Mouse (Mus musculus) megakaryocyte, embryonic 14.5 days (primary cell): ENCODE data around the gene Pdia4. TPM values are rescaled to one million over a fixed set of nuclear protein-coding genes. Genes with fewer than 3 reads are reported as not detected.

Experiments
- H3K27me3 ChIP-seq: replicated peaks from 2 replicates; pipeline ENCODE3; 2012; ENCODE audit warnings: inconsistent platforms
- H3K36me3 ChIP-seq: replicated peaks from 2 replicates; pipeline ENCODE3; 2012; ENCODE audit warnings: low read length, inconsistent platforms, mixed read lengths
- H3K4me1 ChIP-seq: 2 replicates; pipeline ENCODE4 v1.6.1; 2012; ENCODE audit warnings: inconsistent platforms
- H3K4me3 ChIP-seq: replicated peaks from 2 replicates; pipeline ENCODE3; 2012; ENCODE audit warnings: moderate library complexity, mild to moderate bottlenecking, inconsistent platforms
- H3K9me3 ChIP-seq: 2 replicates; pipeline ENCODE4 v1.6.1; 2012; ENCODE audit warnings: inconsistent platforms
- FLI1 ChIP-seq: IDR thresholded peaks from 2 replicates; pipeline ENCODE4 v1.6.1; 2012; ENCODE audit warnings: low read length, inconsistent platforms, mixed read lengths
- GATA1 ChIP-seq: IDR thresholded peaks from 3 replicates; pipeline ENCODE4 v1.6.1; 2012; ENCODE audit warnings: mixed read lengths, low read length, inconsistent platforms, borderline replicate concordance
- polyA plus RNA-seq: library from polyadenylated mRNA; stranded (reverse); fragments of >175 nt; gene quantifications from 2 replicates; pipeline ENCODE4 v1.2.3, GENCODE M21; 2012; ENCODE audit warnings: low replicate concordance; ENCODE audit not compliant: insufficient read depth

The Pdia4 gene
- polyA plus RNA-seq, 1 experiment, result 2.8 TPM

DNA sequence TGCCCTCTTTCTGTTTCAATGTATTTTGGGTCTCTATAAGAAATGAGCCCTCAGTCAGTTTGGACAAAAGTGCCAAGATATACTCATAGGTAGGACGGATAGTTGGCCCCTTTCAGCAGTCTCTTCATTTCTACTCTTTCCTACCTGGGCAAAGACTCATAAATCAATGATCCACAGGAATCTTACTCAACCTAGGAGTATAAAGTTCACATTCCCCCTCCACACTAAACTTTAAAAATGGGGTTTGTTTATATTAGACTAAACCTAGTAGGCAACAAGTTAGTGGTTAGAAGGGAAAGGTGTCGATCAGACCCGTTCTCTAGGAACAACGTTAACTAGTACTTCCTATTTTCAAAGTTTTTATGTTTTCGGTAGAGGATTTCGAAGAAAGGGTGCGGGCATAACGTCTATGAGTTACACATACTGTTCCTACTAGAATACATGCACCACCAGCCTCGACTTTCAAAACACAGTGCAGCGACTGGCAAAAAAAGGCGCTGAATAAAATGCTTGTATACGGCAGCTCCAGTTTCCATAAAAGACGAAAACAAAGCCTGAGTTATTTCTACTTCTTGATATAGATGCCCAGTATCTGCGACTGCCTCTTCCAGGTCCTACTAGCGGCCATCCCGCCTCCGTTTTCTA is 837 bp downstream of the Pdia4 start:
- H3K27me3 ChIP-seq, result no peaks in the 10 kb centered on the region
- TF ChIP-seq FLI1 (no peak), GATA1 (no peak)
- H3K4me3 ChIP-seq, result peak overlapping the region; percentile 97
- H3K36me3 ChIP-seq, result peaks cover 7% of the 10 kb centered on the region
- peaks cover 52% of the 10 kb centered on the region for H3K4me1 ChIP-seq
- no peaks in the 10 kb centered on the region for H3K9me3 ChIP-seq

DNA sequence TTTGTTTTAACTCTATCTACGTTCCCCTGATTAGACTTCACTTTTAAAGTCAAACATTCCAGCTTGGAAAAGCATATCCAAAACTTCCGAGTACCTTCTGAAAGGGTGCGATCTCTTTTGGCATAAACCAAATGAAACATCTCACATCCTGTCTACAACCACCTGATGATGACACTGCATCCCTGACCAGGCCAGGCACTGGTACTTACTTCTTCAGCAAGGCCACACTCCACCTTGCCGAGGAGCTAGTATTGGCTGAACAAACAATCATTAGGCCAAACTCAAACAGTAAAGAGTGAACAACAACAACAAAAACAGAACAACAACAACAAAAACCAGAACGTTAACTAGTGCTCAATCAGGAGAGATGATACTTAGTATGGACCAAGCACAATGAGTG is 1.9 kb downstream of the Pdia4 start:
- Histone ChIP-seq H3K27me3 (no peaks in the 10 kb centered on the region), H3K9me3 (no peaks in the 10 kb centered on the region), H3K4me1 (peaks cover 61% of the 10 kb centered on the region), H3K36me3 (peaks cover 17% of the 10 kb centered on the region), H3K4me3 (peak overlapping the region; percentile 97)
- TF ChIP-seq FLI1 (no peak), GATA1 (no peak)

DNA sequence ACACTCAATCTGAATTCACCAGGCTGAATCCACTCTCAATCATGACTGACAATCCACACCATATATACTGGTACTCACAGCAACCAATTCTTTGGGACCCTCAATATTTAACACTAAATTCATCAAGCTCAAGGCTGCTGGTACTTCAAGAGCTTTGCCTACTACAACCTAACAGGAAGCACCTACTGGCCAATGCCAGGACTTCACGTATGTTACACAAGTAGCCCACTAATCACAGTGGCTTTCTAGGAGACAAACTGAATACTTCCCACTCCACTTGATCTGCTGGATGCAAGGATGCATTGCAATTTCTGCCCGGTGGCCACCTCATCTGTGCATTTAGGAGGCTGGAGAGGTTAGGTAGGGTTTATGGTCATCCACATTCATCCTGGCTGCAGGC is 3.0 kb downstream of the Pdia4 start:
- Histone ChIP-seq H3K27me3 (no peaks in the 10 kb centered on the region), H3K4me1 (peaks cover 72% of the 10 kb centered on the region), H3K4me3 (no peak overlapping the region), H3K36me3 (peaks cover 29% of the 10 kb centered on the region), H3K9me3 (no peaks in the 10 kb centered on the region)
- no peak for TF ChIP-seq FLI1
- no peak for TF ChIP-seq GATA1

DNA sequence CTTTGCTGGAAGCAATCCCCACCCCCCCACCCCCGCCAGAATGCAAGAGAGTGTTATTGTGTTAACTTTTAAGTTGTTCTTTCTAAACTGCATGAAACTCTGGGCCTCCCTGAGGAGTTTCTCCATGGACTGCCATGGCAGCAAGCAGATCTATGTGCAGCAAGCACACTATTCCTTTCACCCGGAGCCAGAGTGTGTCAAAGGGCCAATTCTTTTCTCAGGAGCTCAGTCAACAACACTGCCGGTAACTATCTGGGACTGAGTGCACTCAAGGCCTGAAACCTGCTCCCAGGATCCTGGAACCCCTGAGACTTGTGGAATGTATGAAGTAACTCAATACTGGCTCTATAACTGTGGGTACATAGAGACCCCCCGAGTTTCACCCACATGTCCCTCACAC is 4.2 kb downstream of the Pdia4 start:
- TF ChIP-seq GATA1 (no peak), FLI1 (no peak)
- Histone ChIP-seq H3K9me3 (no peaks in the 10 kb centered on the region), H3K4me1 (peaks cover 78% of the 10 kb centered on the region), H3K27me3 (no peaks in the 10 kb centered on the region), H3K36me3 (peaks cover 40% of the 10 kb centered on the region), H3K4me3 (no peak overlapping the region)

DNA sequence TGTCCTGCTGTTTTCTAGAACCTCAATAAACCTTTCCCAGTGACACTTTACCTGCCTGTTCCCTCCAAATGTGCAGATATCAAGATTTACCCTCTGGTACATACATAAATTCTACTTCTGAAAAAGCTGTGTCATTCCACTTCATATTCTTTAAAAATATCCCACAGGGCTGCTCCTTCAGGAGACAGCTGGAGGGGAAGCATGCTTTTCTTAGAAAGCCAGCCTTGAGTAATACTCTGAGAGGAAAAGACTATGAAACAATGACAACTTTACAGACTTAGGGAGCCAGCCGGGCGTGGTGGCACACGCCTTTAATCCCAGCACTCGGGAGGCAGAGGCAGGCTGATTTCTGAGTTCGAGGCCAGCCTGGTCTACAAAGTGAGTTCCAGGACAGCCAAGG is 4.7 kb downstream of the Pdia4 start:
- no peaks in the 10 kb centered on the region for H3K27me3 ChIP-seq
- peaks cover 45% of the 10 kb centered on the region for H3K36me3 ChIP-seq
- TF ChIP-seq FLI1, result no peak
- no peak for TF ChIP-seq GATA1
- H3K4me3 ChIP-seq, result no peak overlapping the region
- no peaks in the 10 kb centered on the region for H3K9me3 ChIP-seq
- H3K4me1 ChIP-seq, result peaks cover 83% of the 10 kb centered on the region

DNA sequence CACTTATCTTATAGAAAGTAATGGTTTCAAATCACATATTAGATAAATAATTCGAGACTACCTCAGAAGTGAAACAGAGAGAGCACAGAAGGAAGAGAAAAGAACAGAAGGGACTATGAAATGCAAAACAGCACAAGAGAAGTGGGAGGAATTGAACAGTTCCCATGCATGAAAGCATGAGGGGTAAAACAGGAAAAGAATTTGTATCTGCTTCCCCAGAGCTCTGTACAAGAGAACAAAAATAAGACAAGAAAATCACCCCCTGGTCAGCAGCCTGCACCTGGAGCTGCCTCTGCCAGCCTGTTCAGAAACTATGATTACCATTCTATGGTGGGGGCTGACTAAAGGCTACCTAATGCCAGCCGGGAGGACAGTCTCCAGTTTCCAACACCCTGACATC is 5.8 kb downstream of the Pdia4 start:
- H3K4me1 ChIP-seq, result peaks cover 92% of the 10 kb centered on the region
- H3K4me3 ChIP-seq, result no peak overlapping the region
- no peak for TF ChIP-seq FLI1
- TF ChIP-seq GATA1, result no peak
- H3K36me3 ChIP-seq, result peaks cover 56% of the 10 kb centered on the region
- no peaks in the 10 kb centered on the region for H3K27me3 ChIP-seq
- H3K9me3 ChIP-seq, result no peaks in the 10 kb centered on the region

DNA sequence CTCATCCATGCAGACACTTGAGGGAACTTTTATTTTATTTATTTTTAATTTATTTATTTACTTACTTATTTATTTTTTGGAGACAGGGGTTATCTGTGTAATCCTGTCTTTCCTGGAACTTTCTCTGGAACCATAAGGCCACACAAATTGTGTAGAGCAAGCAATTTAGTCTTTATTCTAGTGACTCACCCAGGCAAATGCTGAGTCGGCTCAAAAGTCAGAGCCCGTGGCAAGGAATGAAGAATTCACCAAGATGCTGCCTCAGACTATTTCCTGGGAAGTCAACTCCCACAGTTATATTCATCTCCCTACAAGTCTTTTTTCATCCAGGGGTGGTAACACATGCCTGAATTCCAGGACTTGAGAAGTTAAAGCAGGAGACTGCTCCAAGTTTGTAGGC is 7.7 kb downstream of the Pdia4 start:
- peaks cover 74% of the 10 kb centered on the region for H3K4me1 ChIP-seq
- TF ChIP-seq GATA1, result no peak
- TF ChIP-seq FLI1, result no peak

DNA sequence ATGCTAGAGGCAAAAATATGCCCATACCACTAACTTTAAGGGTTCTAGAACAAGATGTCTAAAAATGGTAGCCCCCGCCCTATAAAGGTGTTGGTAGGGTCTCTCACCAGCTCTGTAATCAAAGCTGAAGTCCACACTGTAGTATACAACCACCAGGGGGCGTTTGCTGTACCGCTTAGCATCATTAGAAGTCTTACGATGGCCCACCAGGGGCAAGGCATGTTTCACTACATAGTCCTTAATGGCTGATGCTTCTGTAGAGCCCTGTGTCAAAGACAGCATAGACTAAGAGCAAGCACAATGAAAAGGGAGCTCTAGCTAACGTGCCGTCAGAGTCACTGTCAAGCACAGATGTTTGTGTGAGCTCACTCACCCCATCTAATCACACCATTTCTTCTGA is 14.2 kb downstream of the Pdia4 start:
- no peak for TF ChIP-seq GATA1
- TF ChIP-seq FLI1, result no peak
- Histone ChIP-seq H3K4me3 (no peak overlapping the region), H3K9me3 (no peaks in the 10 kb centered on the region), H3K36me3 (peaks cover 97% of the 10 kb centered on the region), H3K27me3 (no peaks in the 10 kb centered on the region), H3K4me1 (peaks cover 14% of the 10 kb centered on the region)

More for the DNA sequence above, 7.7 kb downstream of the Pdia4 start:
- Histone ChIP-seq H3K27me3 (no peaks in the 10 kb centered on the region), H3K36me3 (peaks cover 75% of the 10 kb centered on the region), H3K4me3 (no peak overlapping the region), H3K9me3 (no peaks in the 10 kb centered on the region)

DNA sequence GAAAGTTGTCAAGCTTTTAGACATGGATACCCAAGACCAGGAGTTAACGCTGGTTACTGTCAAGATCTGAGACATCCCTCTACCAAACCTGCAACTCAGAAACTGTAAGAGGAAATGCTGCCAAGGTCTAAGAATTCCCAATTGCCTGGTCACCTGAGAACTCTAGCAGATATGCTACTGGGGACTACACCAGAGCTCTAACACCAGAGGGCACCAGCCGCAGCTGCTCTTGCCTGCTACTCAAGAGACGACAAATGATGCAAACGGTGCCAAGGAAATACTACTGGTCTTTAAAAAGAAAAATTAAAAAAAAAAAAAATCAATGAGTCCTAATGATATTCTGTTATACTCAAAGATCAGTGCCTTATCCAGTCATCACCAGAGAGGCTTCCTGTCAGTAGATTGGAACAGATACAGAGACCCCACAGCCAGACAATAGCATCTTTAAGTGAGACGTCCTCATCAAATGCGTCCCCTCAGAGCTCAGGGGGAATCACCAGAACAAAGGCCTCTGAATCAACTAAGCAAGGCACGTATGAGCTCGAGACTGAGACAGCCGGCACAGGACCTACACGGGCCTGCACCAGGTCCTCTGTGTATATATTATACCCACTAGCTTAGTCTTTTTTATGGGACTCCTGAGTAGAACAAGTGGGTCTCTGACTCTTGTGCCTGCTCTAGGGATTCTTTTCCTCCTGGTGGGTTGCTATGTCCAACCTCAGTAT is 19.0 kb downstream of the Pdia4 start:
- no peaks in the 10 kb centered on the region for H3K27me3 ChIP-seq
- peaks cover 34% of the 10 kb centered on the region for H3K4me1 ChIP-seq
- peaks cover 53% of the 10 kb centered on the region for H3K36me3 ChIP-seq
- no peaks in the 10 kb centered on the region for H3K9me3 ChIP-seq
- no peak for TF ChIP-seq GATA1
- TF ChIP-seq FLI1, result no peak
- no peak overlapping the region for H3K4me3 ChIP-seq

DNA sequence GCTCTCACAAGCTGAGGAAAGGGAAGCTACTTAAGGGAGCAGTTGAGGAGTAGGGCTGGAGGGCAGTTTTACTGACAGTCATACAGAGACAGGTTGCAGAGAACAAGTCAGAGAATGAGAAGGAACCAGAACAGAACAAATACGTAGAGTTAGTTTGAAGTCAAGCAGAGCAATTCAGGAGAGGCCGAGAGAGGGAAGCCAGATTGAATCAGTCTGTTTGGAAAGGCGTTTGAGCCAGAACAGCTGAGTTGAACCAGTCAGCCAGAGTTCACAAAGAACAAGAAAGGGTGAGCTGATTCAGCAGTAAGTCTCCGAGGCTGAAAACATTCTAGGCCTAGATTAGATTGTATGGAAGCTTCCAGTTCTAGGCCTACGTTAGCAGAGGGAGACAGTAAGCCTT is 19.9 kb downstream of the Pdia4 start:
- H3K9me3 ChIP-seq, result no peaks in the 10 kb centered on the region
- peaks cover 43% of the 10 kb centered on the region for H3K4me1 ChIP-seq
- H3K36me3 ChIP-seq, result peaks cover 43% of the 10 kb centered on the region
- TF ChIP-seq FLI1 (no peak), GATA1 (no peak)
- no peak overlapping the region for H3K4me3 ChIP-seq
- no peaks in the 10 kb centered on the region for H3K27me3 ChIP-seq

DNA sequence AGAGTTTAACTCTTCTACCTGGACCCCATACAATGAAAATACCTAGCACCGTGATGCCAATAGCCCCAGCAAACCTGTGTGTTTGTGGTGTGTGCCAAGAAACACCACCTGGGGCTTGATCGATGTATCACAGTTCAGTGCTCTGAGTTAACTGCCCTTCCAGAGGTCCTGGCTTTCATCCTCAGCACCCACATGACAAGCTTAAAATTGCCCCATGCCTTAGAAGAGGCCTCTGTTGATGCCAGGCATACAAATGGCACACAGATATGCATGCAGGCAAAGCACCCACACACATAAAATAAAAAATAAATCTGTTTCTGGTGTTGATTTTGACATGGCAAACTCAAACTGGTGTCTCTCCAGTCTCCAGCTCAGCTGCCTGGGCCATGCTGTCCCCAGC is 20.7 kb downstream of the Pdia4 start:
- Histone ChIP-seq H3K36me3 (peaks cover 36% of the 10 kb centered on the region), H3K27me3 (no peaks in the 10 kb centered on the region), H3K4me1 (peaks cover 47% of the 10 kb centered on the region), H3K9me3 (no peaks in the 10 kb centered on the region), H3K4me3 (no peak overlapping the region)
- TF ChIP-seq FLI1, result no peak
- no peak for TF ChIP-seq GATA1
